Mouse (Mus musculus) CH12.LX (cell line): Measurements from ENCODE around the gene Synj2bp. TPM values are rescaled to one million over a fixed set of nuclear protein-coding genes. Genes with fewer than 3 reads are reported as not detected.
"Not testable (repeated sequence)": the region's sequence is repeated elsewhere in the genome, so short reads cannot be mapped to it uniquely, and the experiment has no call there.

Source experiments
- DNase-seq: peaks from one replicate; pipeline ENCODE4 v3.0.0-alpha.2; 2013; ENCODE audit errors: extremely low read depth
- H3K27ac ChIP-seq: 2 replicates; pipeline ENCODE4 v1.5.1; 2012; ENCODE audit warnings: low read depth, mild to moderate bottlenecking, control low read depth, moderate library complexity; ENCODE audit not compliant: insufficient read depth
- H3K27me3 ChIP-seq: replicated peaks from 2 replicates; pipeline ENCODE3; 2012; ENCODE audit warnings: inconsistent platforms
- H3K36me3 ChIP-seq, 2 experiments: replicated peaks in 1 of 2; 2 replicates each; pipeline versions ENCODE3 to v1.6.1; 2012; ENCODE audit warnings: inconsistent platforms in 1 of 2, low read length in 1 of 2, mild to moderate bottlenecking in 1 of 2, mixed read lengths in 1 of 2, moderate library complexity in 1 of 2; ENCODE audit not compliant: control insufficient read depth in 1 of 2, insufficient read depth in 1 of 2
- H3K4me1 ChIP-seq, 2 experiments: 2 replicates each; pipeline ENCODE4 v1.6.1; 2012; ENCODE audit warnings: inconsistent platforms in 1 of 2, moderate library complexity in 1 of 2; ENCODE audit not compliant: insufficient read depth in 2 of 2, control insufficient read depth in 1 of 2
- H3K4me2 ChIP-seq: 2 replicates; pipeline ENCODE4 v1.6.1; 2012; ENCODE audit warnings: low read depth, mild to moderate bottlenecking, control low read depth; ENCODE audit not compliant: poor library complexity, insufficient read depth, severe bottlenecking
- H3K4me3 ChIP-seq, 3 experiments: fragments of 150-350 bp in 1 of 3; sonication (generic) in 1 of 3; replicated peaks in 1 of 3; 2 replicates each; pipeline versions ENCODE3 to v1.5.1; 2011 to 2012; ENCODE audit warnings: low read depth in 2 of 3, low read length in 2 of 3, mild to moderate bottlenecking in 2 of 3, moderate library complexity in 2 of 3, control low read depth in 1 of 3, improper control_type of control experiment in 1 of 3, inconsistent platforms in 1 of 3, mixed read lengths in 1 of 3; ENCODE audit not compliant: poor library complexity in 1 of 3
- H3K79me2 ChIP-seq: replicated peaks from 2 replicates; pipeline ENCODE4 v1.6.1; 2012; ENCODE audit warnings: mild to moderate bottlenecking, moderate library complexity; ENCODE audit not compliant: control insufficient read depth, poor library complexity, insufficient read depth, severe bottlenecking; ENCODE audit errors: extremely low read depth
- H3K9ac ChIP-seq: 2 replicates; pipeline ENCODE4 v1.6.1; 2012; ENCODE audit warnings: low read depth, mild to moderate bottlenecking, control low read depth, moderate library complexity; ENCODE audit not compliant: insufficient read depth
- H3K9me3 ChIP-seq: replicated peaks from 2 replicates; pipeline ENCODE3; 2012; ENCODE audit warnings: low read length, inconsistent platforms, mixed read lengths
- ETS1 ChIP-seq: conservative IDR thresholded peaks from 2 replicates; pipeline ENCODE4 v1.6.1; 2012; ENCODE audit warnings: low read depth, mild to moderate bottlenecking, inconsistent platforms, low read length, improper control_type of control experiment, moderate library complexity
- MAZ ChIP-seq: IDR thresholded peaks from 2 replicates; pipeline ENCODE4 v1.6.1; 2012; ENCODE audit warnings: low read depth, mild to moderate bottlenecking, inconsistent platforms, low read length, improper control_type of control experiment, moderate library complexity
- POLR2AphosphoS2 ChIP-seq: IDR thresholded peaks from 2 replicates; pipeline ENCODE4 v1.6.1; 2011; ENCODE audit warnings: low read depth, low read length, improper control_type of control experiment
- TBP ChIP-seq: conservative IDR thresholded peaks from 2 replicates; pipeline ENCODE4 v1.6.1; 2011; ENCODE audit warnings: low read depth, low read length, improper control_type of control experiment
- TCF12 ChIP-seq: IDR thresholded peaks from 2 replicates; pipeline ENCODE4 v1.6.1; 2014; ENCODE audit warnings: low read depth, mild to moderate bottlenecking, inconsistent platforms, low read length, improper control_type of control experiment
- dilution Hi-C: fragments of 300-500 bp; cut with MboI; formaldehyde crosslinking; loops from 2 replicates; pipeline ENCODE4 v1.14.3; 2020; ENCODE audit warnings: low sequenced_read_pairs; ENCODE audit not compliant: extremely low pct_unique_long_range_greater_than_20kb, extremely low pct_ligation_motif_present
- in situ Hi-C: fragments of 300-500 bp; cut with MboI; formaldehyde crosslinking; loops from 3 replicates; pipeline ENCODE4 v1.14.3; 2019; ENCODE audit warnings: low sequenced_read_pairs, low pct_ligation_motif_present, low pct_unique_long_range_greater_than_20kb, mixed read lengths
- polyA plus RNA-seq: library from polyadenylated mRNA; unstranded; fragments of >175 nt; gene quantifications from 2 replicates; pipeline ENCODE4 v1.2.1, GENCODE M21; 2012; ENCODE audit warnings: low read depth; ENCODE audit not compliant: insufficient read length
- total RNA-seq, 2 experiments: library from RNA; depleted of rRNA; stranded (reverse); fragments of 300-350 nt in 1 of 2; fragments of >200 nt in 1 of 2; gene quantifications; 2 replicates each; pipeline ENCODE4 v1.2.3; 2012 to 2014

The Synj2bp gene
- total and polyA plus RNA-seq, 3 experiments, result 20.2 to 43.1 (median 33.3) TPM

DNA sequence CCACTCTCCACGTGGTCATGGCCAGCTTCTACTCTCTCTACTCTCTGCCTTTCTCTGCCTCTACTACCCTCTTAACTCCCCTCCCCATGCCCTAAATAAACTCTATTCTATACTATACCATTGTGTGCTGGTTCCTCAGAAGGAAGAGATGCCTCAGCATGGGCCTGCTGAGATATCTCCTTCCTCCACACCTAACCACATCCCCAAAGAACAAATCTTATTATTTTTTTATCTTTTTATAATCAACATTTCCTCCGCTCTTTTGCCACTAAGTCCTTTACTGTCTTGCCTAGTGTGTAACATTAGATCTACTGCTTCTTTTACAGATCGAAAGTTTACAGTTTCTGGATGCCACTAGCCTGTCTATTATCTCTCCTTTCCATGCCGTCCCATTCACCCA is 14.5 kb upstream of the Synj2bp start:
- dilution Hi-C loops, result no loop called here
- no peak for DNase-seq
- no peaks in the 10 kb centered on the region for H3K4me1 ChIP-seq
- in situ Hi-C loops, result no loop called here
- no peaks in the 10 kb centered on the region for H3K36me3 ChIP-seq
- no peaks in the 10 kb centered on the region for H3K79me2 ChIP-seq
- H3K4me3 ChIP-seq, result no peak overlapping the region
- H3K27ac ChIP-seq, result no peak overlapping the region
- no peak overlapping the region for H3K9ac ChIP-seq
- no peaks in the 10 kb centered on the region for H3K27me3 ChIP-seq
- TF ChIP-seq MAZ, result no peak
- no peaks in the 10 kb centered on the region for H3K9me3 ChIP-seq
- no peak overlapping the region for H3K4me2 ChIP-seq

DNA sequence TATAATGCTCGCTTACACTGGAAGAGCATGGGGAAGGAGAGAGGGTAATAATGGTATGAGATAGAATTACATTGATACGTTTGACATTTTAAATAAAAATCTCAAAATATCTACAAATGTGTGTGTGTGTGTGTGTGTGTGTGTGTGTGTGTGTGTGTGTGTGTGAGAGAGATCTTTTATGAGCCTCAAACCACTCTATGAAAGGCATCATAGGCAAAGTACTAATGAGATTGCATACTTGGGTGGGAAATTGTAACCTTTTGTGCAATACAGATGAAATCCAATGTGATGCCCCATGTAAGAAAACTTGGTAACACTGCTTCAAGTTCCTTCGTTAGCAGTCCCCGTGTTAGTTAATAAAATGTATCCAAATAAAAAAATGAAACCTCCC is 313 bp upstream of the Synj2bp start:
- H3K4me2 ChIP-seq, result peak overlapping the region; percentile 75; the same call in 1 of the 2 replicates
- peak overlapping the region; percentile 65 to 86 (median 85) for H3K4me3 ChIP-seq
- peaks cover 2 to 18% of the 10 kb centered on the region in 2 experiments; a peak in 3 of 4 replicates for H3K4me1 ChIP-seq
- peak overlapping the region; percentile 87 for H3K9ac ChIP-seq
- H3K27ac ChIP-seq, result no peak overlapping the region
- dilution Hi-C loops, result no loop called here
- TF ChIP-seq TCF12 (no peak), ETS1 (no peak), POLR2AphosphoS2 (0 out of 2 replicates have a peak, but pooled peaks have one; percentile 20)
- H3K27me3 ChIP-seq, result no peaks in the 10 kb centered on the region
- H3K36me3 ChIP-seq, result peaks cover 0 to 5% of the 10 kb centered on the region in 2 experiments
- H3K9me3 ChIP-seq, result no peaks in the 10 kb centered on the region
- in situ Hi-C loops, result no loop called here
- peaks cover 21% of the 10 kb centered on the region for H3K79me2 ChIP-seq
- DNase-seq, result peak; percentile 10

DNA sequence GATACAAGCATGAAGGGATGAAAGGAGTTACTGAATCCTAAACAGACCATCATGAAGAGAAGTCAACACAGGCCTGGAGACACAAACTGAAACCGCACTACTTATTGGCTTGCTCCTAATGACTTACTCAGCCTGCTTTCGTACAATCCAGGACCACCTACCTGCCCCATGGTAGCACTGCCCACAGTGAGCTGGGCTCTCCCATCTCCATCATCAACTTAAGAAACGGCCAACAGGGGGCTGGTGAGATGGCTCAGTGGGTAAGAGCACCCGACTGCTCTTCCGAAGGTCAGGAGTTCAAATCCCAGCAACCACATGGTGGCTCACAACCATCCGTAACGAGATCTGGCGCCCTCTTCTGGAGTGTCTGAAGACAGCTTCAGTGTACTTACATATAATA is 2.1 kb downstream of the Synj2bp start:
- H3K9ac ChIP-seq, H3K27me3 ChIP-seq, in situ Hi-C loops, H3K36me3 ChIP-seq, H3K4me3 ChIP-seq, dilution Hi-C loops, H3K27ac ChIP-seq, H3K4me2 ChIP-seq, H3K9me3 ChIP-seq: not testable (repeated sequence)
- TF ChIP-seq TBP, result peak; percentile 91
- peaks cover 2 to 18% of the 10 kb centered on the region in 2 experiments; a peak in 3 of 4 replicates for H3K4me1 ChIP-seq
- peak; percentile 45 for DNase-seq
- H3K79me2 ChIP-seq, result peaks cover 30% of the 10 kb centered on the region

DNA sequence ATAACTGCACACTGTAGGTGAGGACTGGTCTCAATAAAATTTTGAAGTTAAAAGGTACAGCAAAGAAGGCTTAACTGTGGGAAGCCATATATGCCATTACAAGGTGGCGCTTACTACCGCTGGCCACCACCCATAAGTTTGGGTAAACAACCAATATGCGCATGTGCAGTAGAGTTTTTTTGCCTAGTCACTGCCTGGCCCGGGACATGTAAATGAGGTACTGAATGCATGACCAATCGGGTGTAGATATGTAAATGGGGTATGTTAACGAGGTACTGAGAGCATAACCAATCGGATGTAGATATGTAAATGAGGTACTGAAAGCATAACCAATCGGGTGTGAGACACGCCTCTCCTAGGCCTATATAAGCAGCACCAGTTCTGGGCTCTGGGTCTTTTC is 35.8 kb downstream of the Synj2bp start:
- H3K4me2 ChIP-seq, DNase-seq, H3K9ac ChIP-seq, dilution Hi-C loops, H3K9me3 ChIP-seq, H3K27ac ChIP-seq, H3K79me2 ChIP-seq, H3K4me3 ChIP-seq, H3K27me3 ChIP-seq, H3K4me1 ChIP-seq, in situ Hi-C loops: not testable (repeated sequence)
- peaks cover 3 to 16% of the 10 kb centered on the region in 2 experiments for H3K36me3 ChIP-seq
